Mouse (Mus musculus): ENCODE results near the gene Olfr750. TPM values are rescaled to one million over a fixed set of nuclear protein-coding genes. Genes with fewer than 3 reads are reported as not detected.

Gene Olfr750
- total RNA-seq, 2 experiments from 2014 or later = not detected

- no peak for DNase-seq (ENCODE audit: low spot score in 2 of 2)
Observed at GRCm38 (mm10) chr14:51027387-51028155, 46.7 kb downstream of the Olfr750 start.

GRCm38 (mm10) chr14:51026391-51027133 is 47.7 kb downstream of the Olfr750 start:
- peak; percentile 56 to 63 for DNase-seq (ENCODE audit: low spot score in 2 of 2)

GRCm38 (mm10) chr14:51024820-51025219 is 49.4 kb downstream of the Olfr750 start:
- DNase-seq (ENCODE audit: low spot score in 2 of 2) = no peak

GRCm38 (mm10) chr14:51023457-51023856 is 50.8 kb downstream of the Olfr750 start:
- no peak for DNase-seq (ENCODE audit: low spot score in 2 of 2)

- DNase-seq (ENCODE audit: low spot score in 2 of 2) = no peak
Observed at GRCm38 (mm10) chr14:51017256-51017655, 57.0 kb downstream of the Olfr750 start.

Other genes starting within 250 kb of the Olfr750 start
- 1 to 10 TPM; 4.4 to 4.8 TPM for gene Tep1, start 203.9 kb downstream of the Olfr750 start, total RNA-seq (2021)
- gene Klhl33, start 176.9 kb downstream of the Olfr750 start, total RNA-seq (2021) = 1 to 10 TPM; 1.8 to 2.3 TPM
- gene Osgep, start 149.5 kb downstream of the Olfr750 start, total RNA-seq (2021) = 10 to 100 TPM; 33.9 to 40.2 TPM
- 10 to 100 TPM; 71.7 to 78.2 TPM for gene Apex1, start 149.5 kb downstream of the Olfr750 start, total RNA-seq (2021)
- 10 to 100 TPM; 72.7 to 85.3 TPM for gene Pip4p1, start 143.6 kb downstream of the Olfr750 start, total RNA-seq (2021)
- 10 to 100 TPM; 17.1 to 21.5 TPM for gene Pnp, start 143.4 kb downstream of the Olfr750 start, total RNA-seq (2021)
- 10 to 100 TPM in 1 of 2 experiments, 1 to 10 TPM in 1; 9.2 to 11.1 TPM for gene Gm49342, start 129.9 kb downstream of the Olfr750 start, total RNA-seq (2021)
- gene Pnp2, start 118.4 kb downstream of the Olfr750 start, total RNA-seq (2021) = 1 to 10 TPM; 1.0 to 1.7 TPM
- gene Rnase10, start 66.7 kb downstream of the Olfr750 start, total RNA-seq (2021) = under 1 TPM in 1 of 2 experiments, not detected in 1; 0.22 TPM
- not detected for gene Rnase9, start 32.6 kb downstream of the Olfr750 start, total RNA-seq (2021)
- not detected for gene Rnase11, start 24.3 kb downstream of the Olfr750 start, total RNA-seq (2021)
- gene Rnase12, start 16.8 kb downstream of the Olfr750 start, total RNA-seq (2021) = not detected
- gene Rnase4, start 16.6 kb upstream of the Olfr750 start, total RNA-seq (2021) = 10 to 100 TPM; 16.2 to 17.8 TPM
- 1 to 10 TPM; 3.0 to 4.1 TPM for gene Ang, start 16.7 kb upstream of the Olfr750 start, total RNA-seq (2021)
- gene Eddm3b, start 40.0 kb upstream of the Olfr750 start, total RNA-seq (2021) = not detected
- gene Rnase6, start 49.5 kb upstream of the Olfr750 start, total RNA-seq (2021) = under 1 TPM; 0.31 to 0.34 TPM
- gene Rnase1, start 72.3 kb upstream of the Olfr750 start, total RNA-seq (2021) = 1 to 10 TPM in 1 of 2 experiments, under 1 TPM in 1; 0.91 to 1.2 TPM
- gene Rnase2b, start 87.8 kb upstream of the Olfr750 start, total RNA-seq (2021) = not detected
- gene Ang2, start 124.7 kb upstream of the Olfr750 start, total RNA-seq (2021) = not detected
- gene Ear14, start 129.0 kb upstream of the Olfr750 start, total RNA-seq (2021) = not detected
- not detected for gene Rnase2a, start 181.7 kb upstream of the Olfr750 start, total RNA-seq (2021)

Measured in layer of hippocampus, postnatal 10 days (tissue).